In the genomic region with DNA sequence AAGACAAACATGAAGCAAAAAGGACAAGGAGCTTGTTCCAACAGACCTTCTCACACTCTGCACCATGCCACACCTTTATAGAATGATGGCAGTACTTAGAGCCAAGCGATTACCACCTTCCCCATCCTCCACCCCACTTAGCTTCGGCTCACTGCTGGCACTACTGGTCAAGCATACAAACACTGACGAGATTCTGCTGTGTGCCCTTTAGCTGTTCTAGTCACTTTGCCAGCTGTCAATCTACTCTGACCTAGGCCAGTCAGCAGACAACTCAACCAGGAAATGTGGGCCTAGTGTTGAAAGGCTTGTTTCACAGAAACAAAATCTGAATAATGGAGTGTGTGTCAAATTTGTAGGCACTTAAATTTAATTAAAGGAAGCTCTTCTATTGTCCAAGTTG, we compare ENCODE assay signal across 15 mouse cellular contexts.
A peak's percentile ranks its signal among the peaks of the same experiment; 100 is the strongest.
DNase-seq lines count a peak whose midpoint lies in the region.
"Had no signal": no experiment of that assay in that cellular context is flagged by ENCODE, and none has a peak within 500 bp of the region (broad histone marks: within the 10 kb centered on the region; RNA-seq: fewer than 3 reads in every experiment).

No protein-coding gene starts in this region.

- DNase-seq in heart, adult 11 months: peak; percentile 93
- DNase-seq in heart, postnatal 14 days: no peak
- DNase-seq in heart, postnatal 10 days: peak; percentile 16 to 34
- no peak for DNase-seq in heart, postnatal 36 days
- DNase-seq in kidney, postnatal 14 days: peak; percentile 16
- no peak for DNase-seq in kidney, postnatal 10 days
- DNase-seq in adipocyte (ENCODE audit: low spot score): peak; percentile 91
- DNase-seq: adrenal gland, postnatal 10 days; B cell, adult 2 months; cerebellum, adult 11 months; cerebellum, adult 8-10 months; cerebellum, postnatal 14 days; embryo, embryonic 11 days; gastrocnemius, adult 2 months; gastrocnemius, postnatal 25 days had no signal

- intact Hi-C loops in heart, postnatal 14 days (cut with DNase I): loop anchor here (5.0 kb wide), 1 partner anchor 47 kb away; no protein-coding TSS in a partner anchor
- intact Hi-C loops in heart, postnatal 10 days (cut with DNase I): no loop called here
- intact Hi-C loops in heart, postnatal 36 days (cut with DNase I): no loop called here

Comparison
In these comparisons a context has a peak if more than half of its experiments do, and no peak if none do; other contexts are left out.
1. DNase-seq: peak in heart, adult 11 months (single experiment), heart, postnatal 10 days (2 of 2), kidney, postnatal 14 days (single experiment) and adipocyte (single experiment); none in heart, postnatal 14 days (0 of 2), heart, postnatal 36 days (0 of 2) and kidney, postnatal 10 days (single experiment).